Mouse (Mus musculus): ENCODE measurements around the gene Wfdc16. TPM values are rescaled to one million over a fixed set of nuclear protein-coding genes. Genes with fewer than 3 reads are reported as not detected.
"Not testable (repeated sequence)": the region's sequence is repeated elsewhere in the genome, so short reads cannot be mapped to it uniquely, and the experiment has no call there.

The Wfdc16 gene
- not detected for total RNA-seq (2021)
- long read RNA-seq, experiment 1, result 0 reads
- long read RNA-seq, experiment 2, result 0 reads

- intact Hi-C loops (cut with DNase I), result no loop called here
These were observed at the start of gene Wfdc16 for GRCm38 (mm10) chr2:164638696-164639095. TSS of gene Wfdc16 (minus strand) at chr2:164638796.

GRCm38 (mm10) chr2:164684807-164685206, 46.2 kb upstream of the Wfdc16 start, which contains the start of gene Wfdc13:
TSS of gene Wfdc13 (plus strand) at chr2:164685107.
- no peak for DNase-seq (ENCODE audit: low spot score in 2 of 2)
- intact Hi-C loops (cut with DNase I), result loop anchor here (5.0 kb wide), 1 partner anchor 42 kb away; no protein-coding TSS in a partner anchor

More at GRCm38 (mm10) chr2:164638696-164639095, at the start of gene Wfdc16:
- DNase-seq (ENCODE audit: low spot score in 2 of 2), result no peak

GRCm38 (mm10) chr2:164679906-164680305, 41.3 kb upstream of the Wfdc16 start:
- intact Hi-C loops (cut with DNase I), result loop anchor here (5.0 kb wide), 1 partner anchor 47 kb away; no protein-coding TSS in a partner anchor
- no peak for DNase-seq (ENCODE audit: low spot score in 2 of 2)

- intact Hi-C loops (cut with DNase I), result no loop called here
- peak; percentile 69 to 77 for DNase-seq (ENCODE audit: low spot score in 2 of 2)
These were observed 40.4 kb upstream of the Wfdc16 start for GRCm38 (mm10) chr2:164678848-164679625.

GRCm38 (mm10) chr2:164676916-164677685, 38.5 kb upstream of the Wfdc16 start:
- intact Hi-C loops (cut with DNase I), result no loop called here
- no peak for DNase-seq (ENCODE audit: low spot score in 2 of 2)

- intact Hi-C loops (cut with DNase I), result no loop called here
- DNase-seq (ENCODE audit: low spot score in 2 of 2), result no peak
These were observed 37.5 kb upstream of the Wfdc16 start for GRCm38 (mm10) chr2:164676103-164676502.

GRCm38 (mm10) chr2:164673987-164674386, 35.4 kb upstream of the Wfdc16 start, which contains the start of gene Wfdc11:
TSS of gene Wfdc11 (minus strand) at chr2:164674087.
- intact Hi-C loops (cut with DNase I), result no loop called here

GRCm38 (mm10) chr2:164670938-164671337, 32.3 kb upstream of the Wfdc16 start:
- DNase-seq (ENCODE audit: low spot score in 2 of 2), result no peak
- intact Hi-C loops (cut with DNase I), result no loop called here

More at GRCm38 (mm10) chr2:164673987-164674386, 35.4 kb upstream of the Wfdc16 start, which contains the start of gene Wfdc11:
- DNase-seq (ENCODE audit: low spot score in 2 of 2), result peak in 1 of 2 experiments; percentile 9

- DNase-seq (ENCODE audit: low spot score in 2 of 2), result no peak
- intact Hi-C loops (cut with DNase I), result no loop called here
These were observed 31.7 kb upstream of the Wfdc16 start for GRCm38 (mm10) chr2:164670261-164670660.

GRCm38 (mm10) chr2:164664851-164665250, 26.3 kb upstream of the Wfdc16 start:
- intact Hi-C loops (cut with DNase I), result no loop called here

GRCm38 (mm10) chr2:164656483-164656882, 17.9 kb upstream of the Wfdc16 start, which contains the start of gene Wfdc9:
TSS of gene Wfdc9 (minus strand) at chr2:164656583.
- DNase-seq (ENCODE audit: low spot score in 2 of 2), result no peak
- intact Hi-C loops (cut with DNase I), result no loop called here

More at GRCm38 (mm10) chr2:164664851-164665250, 26.3 kb upstream of the Wfdc16 start:
- no peak for DNase-seq (ENCODE audit: low spot score in 2 of 2)

GRCm38 (mm10) chr2:164655858-164656257, 17.3 kb upstream of the Wfdc16 start, which contains the start of gene Wfdc10:
TSS of gene Wfdc10 (plus strand) at chr2:164656046.
- intact Hi-C loops (cut with DNase I), result no loop called here
- peak; percentile 15 to 25 for DNase-seq (ENCODE audit: low spot score in 2 of 2)

GRCm38 (mm10) chr2:164641881-164642673, 3.5 kb upstream of the Wfdc16 start:
- peak; percentile 14 to 22 for DNase-seq (ENCODE audit: low spot score in 2 of 2)
- intact Hi-C loops (cut with DNase I), result no loop called here

GRCm38 (mm10) chr2:164641129-164641528, 2.5 kb upstream of the Wfdc16 start:
- intact Hi-C loops (cut with DNase I), result no loop called here
- peak in 1 of 2 experiments; percentile 14 for DNase-seq (ENCODE audit: low spot score in 2 of 2)

- no peak for DNase-seq (ENCODE audit: low spot score in 2 of 2)
- intact Hi-C loops (cut with DNase I), result no loop called here
These were observed 3.3 kb downstream of the Wfdc16 start for GRCm38 (mm10) chr2:164635266-164635665.

- no peak for DNase-seq (ENCODE audit: low spot score in 2 of 2)
- intact Hi-C loops (cut with DNase I), result no loop called here
These were observed 16.8 kb downstream of the Wfdc16 start for GRCm38 (mm10) chr2:164621775-164622174.

GRCm38 (mm10) chr2:164619050-164619449, 19.5 kb downstream of the Wfdc16 start:
- intact Hi-C loops (cut with DNase I), result no loop called here
- DNase-seq (ENCODE audit: low spot score in 2 of 2), result no peak

GRCm38 (mm10) chr2:164615386-164615785, 23.2 kb downstream of the Wfdc16 start:
- no peak for DNase-seq (ENCODE audit: low spot score in 2 of 2)
- intact Hi-C loops (cut with DNase I), result no loop called here

GRCm38 (mm10) chr2:164613471-164613870, 25.1 kb downstream of the Wfdc16 start, which contains the start of the genes Wfdc6b and Wfdc8:
TSS of gene Wfdc6b (plus strand) at chr2:164613522.
TSS of gene Wfdc8 (minus strand) at chr2:164613626.
- intact Hi-C loops (cut with DNase I); DNase-seq (ENCODE audit: low spot score in 2 of 2): not testable (repeated sequence)
